Mouse (Mus musculus) thymus, postnatal 25 days (tissue): Measurements from ENCODE around the gene Gm40193.
"Not testable (repeated sequence)": the region's sequence is repeated elsewhere in the genome, so short reads cannot be mapped to it uniquely, and the experiment has no call there.

Source experiments
- DNase-seq: peaks from one replicate; pipeline ENCODE4 v3.0.0; 2022

Gene Gm40193

DNA sequence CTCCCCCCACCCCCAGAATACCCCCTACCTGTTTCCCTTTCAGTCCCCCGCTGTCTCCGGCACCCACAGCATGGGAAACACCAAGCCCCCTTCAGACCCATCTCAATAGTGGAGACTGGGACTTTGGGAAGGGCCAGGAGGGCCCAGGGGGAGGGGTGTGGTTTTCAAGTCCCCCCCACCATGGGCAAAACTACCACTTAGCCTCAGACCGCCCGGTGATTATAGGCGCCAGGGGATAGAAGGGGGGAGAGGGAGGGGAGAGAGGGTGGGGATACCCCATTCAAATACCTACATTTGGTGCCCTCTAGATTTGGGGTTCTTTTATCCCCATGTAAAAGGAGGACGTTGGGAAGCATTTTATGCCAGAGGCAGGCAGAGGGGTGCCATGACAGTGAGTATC is at the start of gene Gm40193:
Gm40193 (minus strand) TSS at position 101 of the 400 bp plus-strand sequence.
- DNase-seq = no peak

DNA sequence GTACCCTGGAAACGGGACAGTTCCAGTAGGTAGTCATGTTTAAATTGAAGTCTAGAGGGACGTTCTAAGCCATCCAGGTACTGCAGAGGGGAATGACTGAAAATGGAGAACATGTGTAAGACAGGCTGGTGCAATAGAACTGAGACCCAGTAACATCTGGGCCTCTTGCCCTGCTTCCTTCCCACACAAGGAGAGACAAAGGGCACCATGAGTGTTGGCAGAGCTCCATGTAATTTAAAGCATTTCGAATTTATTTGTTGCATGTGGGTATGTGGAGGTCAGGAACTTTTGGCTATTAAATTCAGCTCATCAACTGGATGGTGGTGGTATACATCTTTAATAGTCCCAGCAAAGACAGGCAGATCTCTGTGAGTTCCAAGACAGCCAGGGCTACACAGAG is 49.5 kb upstream of the Gm40193 start:
- DNase-seq = no peak

DNA sequence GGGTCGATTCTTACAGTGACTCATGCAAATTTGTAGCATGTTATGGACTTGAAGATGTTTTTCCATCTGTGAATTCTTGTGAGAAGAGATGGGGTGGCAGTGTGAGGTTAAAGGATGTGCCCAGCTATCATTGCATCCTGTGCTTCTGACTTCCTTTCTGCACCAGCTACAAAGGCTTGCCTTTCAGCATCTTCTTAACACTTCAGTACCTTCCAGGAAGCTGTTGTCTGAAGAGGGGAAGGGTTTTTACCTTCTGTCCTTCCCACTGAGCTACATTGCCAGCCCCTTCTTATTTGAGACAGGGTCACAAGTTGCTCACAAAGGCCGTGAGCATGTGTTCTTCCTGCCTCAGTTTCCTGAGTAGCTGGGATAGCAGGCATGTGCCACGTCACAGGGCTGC is 48.2 kb upstream of the Gm40193 start:
- peak; percentile 32 for DNase-seq

DNA sequence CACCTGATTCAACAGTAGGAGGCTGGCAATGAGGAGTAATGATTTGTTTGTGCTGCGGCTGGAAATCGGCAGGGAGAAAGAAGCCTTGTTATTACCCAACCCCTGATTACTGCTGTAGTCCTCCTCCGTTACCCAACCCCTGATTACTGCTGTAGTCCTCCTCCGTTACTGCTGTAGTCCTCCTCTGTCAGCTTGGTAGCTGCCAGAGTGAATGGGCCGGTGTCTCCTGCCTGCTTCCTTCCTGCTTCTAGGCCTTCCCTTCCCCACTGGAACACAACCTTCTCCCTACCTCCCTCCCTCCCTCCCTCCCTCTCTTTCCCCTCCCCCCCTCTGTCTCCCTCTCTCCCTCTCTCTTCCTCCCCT is 47.6 kb upstream of the Gm40193 start:
- no peak for DNase-seq

DNA sequence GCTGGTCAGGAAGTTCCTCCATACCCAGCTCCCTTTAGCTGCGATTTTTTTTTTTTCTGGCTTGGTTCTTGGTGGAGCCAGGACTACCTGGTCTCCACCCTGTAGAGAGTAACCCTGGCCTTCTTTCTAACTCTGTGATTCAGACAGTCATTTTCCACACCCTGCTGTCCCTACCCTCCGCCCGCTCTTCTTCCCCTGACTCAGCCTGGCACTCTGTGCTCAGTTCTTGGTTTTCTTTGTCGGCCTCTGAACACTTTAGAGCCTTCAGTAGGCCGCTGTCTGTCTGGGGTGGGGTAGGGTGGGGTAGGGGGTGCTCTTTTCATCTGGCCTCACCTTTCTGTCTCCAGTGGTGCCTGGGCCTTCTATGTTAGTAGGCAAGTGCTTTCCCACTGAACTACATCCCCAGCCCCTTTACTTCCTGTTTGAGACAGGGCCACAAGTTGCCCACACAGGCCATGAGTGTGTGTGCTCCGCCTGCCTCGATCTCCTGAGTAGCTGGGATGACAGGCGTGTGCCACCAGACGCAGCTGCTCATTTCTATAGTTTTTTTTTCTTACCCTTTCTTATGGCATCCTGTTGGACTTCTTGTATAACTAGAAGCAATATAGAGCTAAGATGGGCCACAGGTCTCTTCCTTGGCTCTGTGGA is 47.1 kb upstream of the Gm40193 start:
- DNase-seq = peak; percentile 30

DNA sequence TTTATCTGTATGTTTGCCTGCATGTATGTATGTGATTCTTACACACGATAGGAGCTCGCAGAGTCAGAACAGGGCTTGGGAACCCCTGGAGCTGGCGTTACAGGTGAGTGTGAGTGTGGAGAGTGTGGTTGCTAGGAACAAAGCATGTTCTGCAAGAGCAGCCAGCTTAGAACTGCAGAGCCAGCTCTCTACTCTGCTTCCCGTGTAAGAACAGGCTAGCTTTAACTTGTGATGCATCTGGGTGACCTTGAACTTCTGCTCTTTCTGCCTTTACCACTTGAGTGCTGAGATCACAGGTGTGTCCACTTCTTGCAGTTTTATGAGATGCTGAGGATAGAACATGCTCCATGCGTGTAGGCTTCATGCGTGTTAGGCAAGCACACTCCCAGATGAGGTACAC is 46.2 kb upstream of the Gm40193 start:
- no peak for DNase-seq

DNA sequence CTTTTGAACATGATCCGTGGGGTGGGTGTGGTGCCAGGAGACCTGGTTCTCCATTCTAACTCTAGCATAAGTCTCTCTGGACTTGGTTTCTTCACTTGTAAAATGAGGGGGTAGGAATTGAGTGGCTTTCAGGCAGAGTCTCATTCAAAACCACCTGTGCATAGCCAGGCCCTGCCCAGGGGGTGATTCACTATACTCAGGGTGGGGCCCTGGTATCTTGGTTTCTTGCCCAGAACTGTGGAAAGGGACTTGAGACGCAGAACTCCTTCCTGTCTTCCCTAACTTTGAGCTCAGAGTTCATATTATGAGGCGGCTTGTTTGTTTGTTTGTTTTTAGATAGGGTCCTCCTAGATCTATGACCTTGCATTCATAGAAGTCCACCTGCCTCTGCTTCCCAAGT is 44.5 kb upstream of the Gm40193 start:
- no peak for DNase-seq

DNA sequence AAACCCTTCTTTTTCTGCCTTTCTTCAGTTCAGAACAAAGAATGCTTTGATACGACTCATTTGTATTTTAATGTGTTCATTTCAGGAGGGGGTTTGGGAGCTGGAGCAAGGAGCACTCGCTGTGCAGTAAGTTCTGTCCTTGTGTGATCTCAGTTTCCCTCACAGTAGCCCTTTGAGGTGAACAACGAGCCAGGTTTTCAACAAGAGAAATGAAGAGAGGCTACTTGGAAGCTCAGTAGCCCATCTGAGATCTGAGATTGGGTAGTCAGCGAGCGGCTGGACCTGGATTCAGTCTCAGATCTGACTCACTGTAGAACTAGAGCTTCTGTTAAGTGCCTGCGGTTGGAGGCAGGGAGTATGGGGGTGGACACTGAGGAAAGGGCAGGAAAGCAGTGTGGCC is 41.1 kb upstream of the Gm40193 start:
- no peak for DNase-seq

DNA sequence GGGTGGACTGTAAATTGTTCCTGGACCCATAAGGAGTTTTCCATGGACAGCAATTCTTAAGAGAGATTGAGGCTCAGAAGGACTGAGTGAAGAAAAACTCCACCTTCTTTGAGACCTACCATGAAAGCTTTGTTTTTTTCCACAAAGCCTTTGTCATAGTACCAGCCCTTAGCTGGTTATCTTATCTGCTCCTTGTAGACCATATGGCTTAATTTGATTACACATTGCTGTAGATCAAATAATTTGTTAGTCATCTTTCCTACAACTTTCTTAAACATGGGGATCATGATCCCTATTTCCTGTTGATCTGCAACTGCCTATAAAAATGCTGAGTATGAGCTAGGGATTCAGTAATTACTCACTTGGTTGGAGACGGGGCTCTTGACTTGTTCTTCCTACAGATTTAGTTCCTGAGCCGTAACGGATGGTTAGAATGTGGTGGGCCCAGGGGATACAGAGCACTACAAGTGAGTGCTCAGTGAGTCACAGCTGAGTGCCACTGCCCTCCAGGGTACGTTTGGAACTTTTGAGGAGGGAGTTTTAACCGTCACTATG is 39.7 kb upstream of the Gm40193 start:
- DNase-seq = no peak

DNA sequence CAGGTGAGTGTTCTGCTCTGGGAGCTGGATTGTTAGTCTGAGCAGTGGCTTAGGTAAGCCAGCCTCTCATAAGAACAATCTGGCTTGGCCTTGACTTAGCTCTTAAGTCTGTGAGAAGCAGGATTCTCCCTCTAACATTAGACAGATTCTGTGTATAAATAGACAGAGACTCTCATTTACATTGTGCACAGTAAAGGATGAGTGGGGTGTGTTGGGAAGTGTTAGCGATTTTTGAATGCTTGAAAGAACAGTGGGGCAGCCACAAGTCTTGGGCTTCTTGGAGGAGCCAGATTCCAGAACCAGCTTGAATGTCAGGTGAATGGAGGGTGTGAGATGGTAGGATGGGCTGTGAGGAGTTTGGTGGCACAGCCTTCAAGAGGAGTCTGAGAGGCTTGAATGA is 38.9 kb upstream of the Gm40193 start:
- DNase-seq = no peak

DNA sequence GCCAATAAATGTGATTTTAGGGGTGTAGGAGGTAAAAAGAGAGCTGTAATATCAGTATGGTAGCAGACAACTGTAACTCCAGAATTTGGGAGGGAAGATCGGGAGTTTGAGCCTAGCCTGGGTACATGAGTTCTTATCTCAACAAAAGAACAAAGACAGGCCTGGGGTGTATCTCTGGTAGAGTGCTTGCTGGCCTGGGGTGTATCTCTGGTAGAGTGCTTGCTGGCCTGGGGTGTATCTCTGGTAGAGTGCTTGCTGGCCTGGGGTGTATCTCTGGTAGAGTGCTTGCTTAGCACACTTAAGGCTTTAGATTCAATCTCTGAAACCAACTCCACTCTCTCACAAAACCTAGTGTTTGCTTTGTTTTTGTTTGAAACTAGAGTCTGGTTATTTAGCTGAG is 37.9 kb upstream of the Gm40193 start:
- DNase-seq = not testable (repeated sequence)

DNA sequence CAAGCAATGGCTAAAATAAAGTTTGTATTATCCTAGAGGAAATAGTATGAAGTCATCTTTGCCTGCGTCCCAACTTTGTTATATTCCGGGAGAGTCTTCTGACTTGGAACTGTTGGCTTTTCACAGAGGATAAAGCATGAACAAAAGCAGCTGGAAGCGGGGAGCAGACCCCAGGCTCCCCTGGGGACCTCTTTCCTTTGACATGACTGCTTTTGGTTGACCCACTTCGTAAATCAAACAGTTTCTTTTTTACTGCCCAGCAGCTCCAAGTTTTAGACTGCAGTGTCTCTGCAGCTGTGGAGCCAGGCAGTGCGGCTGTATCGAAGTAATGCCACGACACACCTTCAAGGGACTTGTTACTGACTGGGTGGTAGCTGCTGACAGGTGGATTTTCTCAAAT is 33.8 kb upstream of the Gm40193 start:
- DNase-seq = no peak

DNA sequence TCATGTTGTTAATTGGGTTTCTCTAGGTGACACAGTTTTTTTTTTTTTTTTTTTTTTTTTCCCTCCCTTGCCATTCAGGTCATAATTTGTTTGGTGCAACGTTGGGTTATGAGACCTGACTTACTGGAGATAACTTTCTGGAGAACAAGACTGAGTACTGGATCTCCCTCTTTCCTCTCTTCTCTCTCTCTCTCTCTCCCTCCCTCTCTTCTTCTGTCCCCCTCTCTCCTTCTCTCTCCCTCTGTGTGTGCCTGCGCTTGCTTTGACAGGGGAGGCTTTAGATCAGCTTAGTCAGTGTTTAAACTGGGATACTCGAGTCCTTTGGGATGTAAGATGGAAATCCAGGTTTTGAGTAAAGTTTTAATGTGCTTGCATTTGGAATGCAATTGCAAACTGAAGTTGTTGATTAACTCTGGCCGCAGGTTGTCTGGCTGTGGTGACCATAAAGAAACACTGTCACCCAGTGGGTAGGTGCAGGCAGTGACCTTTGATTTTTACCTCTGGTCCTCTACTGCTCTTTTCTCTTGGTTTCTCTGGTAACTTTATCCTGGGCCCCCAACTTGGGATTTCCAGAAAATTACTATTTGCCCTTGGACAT is 31.6 kb upstream of the Gm40193 start:
- DNase-seq = no peak

DNA sequence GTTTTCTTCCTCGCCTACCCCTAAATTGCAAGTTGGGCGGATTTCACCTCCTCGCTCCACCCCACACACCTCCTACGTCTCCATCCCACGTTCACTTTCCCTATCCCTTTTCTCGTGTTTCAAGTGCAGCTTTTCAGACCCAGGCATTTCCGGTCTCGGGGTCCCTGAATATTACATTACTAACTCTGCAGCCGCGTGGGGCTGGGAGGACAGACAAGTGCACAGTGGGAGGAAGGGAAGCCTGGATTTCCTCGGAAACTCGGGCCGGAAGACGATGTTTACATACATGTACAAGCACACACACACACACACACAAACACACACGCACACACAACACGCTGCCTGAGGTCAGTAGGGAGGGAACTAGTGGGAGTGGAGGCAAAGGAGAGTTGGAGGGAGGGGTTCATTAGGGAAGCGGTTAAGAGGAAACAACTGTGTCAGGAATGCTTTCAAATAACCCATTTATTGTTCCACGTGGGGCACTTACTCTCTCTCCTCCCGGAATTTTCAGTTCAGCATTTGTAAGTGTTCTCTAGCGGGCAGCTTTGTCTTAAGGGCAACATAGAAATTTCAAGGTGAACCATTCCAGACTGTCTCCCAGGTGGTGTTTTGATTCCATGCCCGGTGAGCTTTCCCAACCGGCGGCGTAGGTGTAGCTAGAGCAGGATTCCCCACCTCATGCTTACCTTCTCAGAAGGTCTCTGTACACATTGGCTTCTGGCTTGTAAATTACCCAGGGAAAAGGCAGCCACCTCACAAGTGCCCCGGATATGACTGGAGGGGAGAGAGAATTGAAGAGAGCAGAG is 30.9 kb upstream of the Gm40193 start:
- DNase-seq = peak; percentile 54

DNA sequence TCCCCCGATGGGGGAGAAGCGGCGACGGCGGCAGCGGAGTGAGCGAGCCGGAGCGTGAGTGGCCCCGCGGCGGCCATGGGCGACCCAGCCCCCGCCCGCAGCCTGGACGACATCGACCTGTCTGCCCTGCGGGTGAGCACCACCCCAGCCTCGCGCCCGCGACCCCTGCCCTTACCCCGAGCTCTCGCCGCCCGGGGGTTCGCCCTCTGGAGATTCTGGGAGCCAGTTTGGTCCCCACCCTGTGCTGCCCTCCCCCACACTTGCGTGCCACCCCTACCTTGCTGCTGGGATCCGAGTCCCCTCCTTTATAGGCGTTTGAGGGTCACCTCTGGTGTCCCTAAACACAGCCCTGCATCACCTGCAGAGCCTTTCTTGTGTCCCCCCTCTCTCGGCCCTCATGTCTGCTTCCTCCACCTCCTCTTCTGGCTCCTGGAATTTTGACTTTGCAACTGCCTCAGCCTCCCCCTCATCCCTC is 30.3 kb upstream of the Gm40193 start:
- no peak for DNase-seq

DNA sequence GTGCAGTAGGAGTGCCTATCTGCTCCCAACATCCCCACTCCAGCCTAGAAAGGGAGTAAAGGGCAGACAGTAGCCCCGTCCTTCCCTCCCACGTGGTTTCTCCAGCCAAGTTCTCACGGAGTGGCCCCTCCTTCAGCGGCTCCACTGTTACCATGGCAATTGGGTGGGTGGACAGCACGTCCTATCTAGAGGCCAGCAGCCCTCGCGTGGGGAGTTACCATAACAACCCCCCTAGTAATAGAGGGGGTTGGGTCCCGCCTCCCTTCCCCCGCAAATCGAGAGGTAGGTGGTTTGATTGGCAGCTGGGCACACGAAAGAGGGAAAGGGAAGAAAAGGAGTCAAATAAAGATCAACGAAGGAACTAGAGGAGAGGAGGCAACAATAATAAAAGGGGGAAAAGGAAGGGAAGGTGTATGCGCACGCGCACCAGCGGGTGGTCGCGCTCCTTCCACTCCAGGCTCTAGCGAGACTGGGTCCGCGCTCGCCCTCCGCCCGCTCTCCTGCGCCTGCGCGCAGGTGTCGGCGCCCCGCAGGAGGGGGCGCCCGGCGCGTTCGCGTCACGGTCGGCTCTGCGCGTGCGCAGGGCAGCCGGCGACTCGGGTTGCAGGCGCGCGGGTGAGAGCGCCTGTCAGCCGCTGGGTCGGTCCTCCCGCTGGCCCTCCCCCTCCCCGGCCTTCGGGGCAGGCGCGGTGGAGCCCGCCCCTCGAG is 29.7 kb upstream of the Gm40193 start, which contains the start of gene Mink1:
Mink1 (plus strand) TSS at position 595 of the 708 bp plus-strand sequence.
- DNase-seq = peak; percentile 92

DNA sequence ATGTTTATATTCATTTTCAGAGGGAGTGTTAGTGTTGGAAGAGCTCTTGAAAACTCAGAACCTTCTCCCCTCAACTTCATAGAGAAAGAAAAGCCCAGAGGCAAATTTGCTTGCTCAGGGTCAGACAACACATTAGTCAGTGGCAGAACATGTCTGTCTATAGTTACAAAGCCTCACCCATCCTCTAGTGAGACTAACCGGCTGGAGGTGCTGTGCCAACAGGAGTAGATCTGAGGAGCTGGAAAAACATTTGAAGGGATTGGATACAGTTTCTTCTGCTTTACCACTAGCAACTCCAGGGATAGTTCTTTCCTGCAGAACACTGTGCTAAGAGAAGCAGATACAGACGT is 29.2 kb upstream of the Gm40193 start:
- no peak for DNase-seq

DNA sequence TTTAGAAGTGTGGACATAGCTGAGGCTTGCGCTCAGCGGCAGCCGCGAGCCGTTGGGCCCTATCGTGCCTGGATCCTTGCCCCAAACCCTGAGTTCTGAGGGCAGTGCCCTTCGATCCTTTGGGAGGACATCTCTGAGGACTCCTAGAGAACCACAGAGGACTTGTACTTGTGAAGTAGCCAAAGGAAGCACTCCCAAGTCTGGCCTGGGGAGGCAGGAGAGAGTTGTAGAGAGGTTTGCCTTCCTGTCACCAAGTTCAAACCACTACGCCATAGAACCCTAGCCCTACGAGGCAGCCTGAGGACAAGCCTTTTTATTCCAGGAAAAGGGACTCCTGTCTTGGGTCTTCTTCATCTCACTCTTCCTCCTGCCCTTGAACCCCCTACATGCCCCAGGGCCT is 24.8 kb upstream of the Gm40193 start:
- DNase-seq = no peak

DNA sequence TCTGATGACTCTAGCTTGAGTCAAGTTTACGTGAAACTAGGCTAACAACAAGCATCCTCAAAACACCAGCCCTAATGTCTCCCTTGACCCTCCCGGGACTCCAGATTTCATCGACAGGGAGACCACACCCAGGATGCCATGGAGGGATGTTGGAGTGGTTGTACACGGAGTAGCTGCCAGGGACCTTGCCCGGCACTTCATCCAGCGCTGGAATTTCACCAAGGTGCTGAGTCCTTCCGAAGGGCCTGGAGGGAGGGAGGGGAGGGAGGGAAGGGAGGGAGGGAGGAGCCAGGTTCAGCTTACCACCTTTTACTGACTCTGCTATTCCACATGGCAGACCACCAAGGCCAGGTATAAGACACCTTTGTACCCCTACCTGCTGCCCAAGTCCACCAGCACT is 21.2 kb upstream of the Gm40193 start:
- DNase-seq = no peak

DNA sequence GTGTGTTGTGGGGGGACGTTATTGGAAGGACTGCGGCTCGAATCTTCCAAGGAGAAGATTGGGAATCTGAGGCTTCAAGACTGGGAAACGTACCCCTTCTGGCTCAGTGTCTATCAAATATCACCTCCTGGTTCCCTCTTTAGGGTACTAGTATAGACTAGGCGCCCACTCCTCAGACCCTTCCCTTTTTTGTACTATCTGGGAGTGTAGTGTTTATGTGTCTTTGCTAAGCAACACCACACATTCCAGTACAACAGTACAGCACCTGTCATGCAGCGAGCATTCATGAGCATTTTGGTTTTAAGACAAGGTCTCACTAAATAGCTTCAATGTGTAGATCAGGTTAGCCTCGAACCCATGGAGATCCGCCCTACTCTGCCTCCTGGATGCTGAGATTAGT is 18.8 kb upstream of the Gm40193 start:
- DNase-seq = no peak

DNA sequence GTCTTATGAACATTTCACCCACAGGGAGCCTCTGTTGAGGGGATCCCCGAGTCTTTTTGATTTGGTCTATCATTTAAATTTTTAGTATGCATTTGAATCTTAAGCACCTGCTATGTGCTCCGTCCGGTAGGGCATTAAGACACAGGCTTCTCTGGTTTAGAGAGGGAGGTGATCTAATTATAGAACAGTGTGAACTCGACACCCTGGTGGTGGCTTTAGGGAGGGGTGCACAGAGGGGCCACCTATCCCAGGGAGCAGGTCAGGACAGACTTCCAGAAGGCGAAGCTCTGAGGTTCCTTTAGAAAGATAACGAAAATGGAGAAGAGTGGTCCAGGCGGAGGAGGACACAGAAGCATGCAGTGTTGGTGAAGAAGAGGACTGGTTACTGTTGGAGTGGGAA is 11.8 kb upstream of the Gm40193 start:
- no peak for DNase-seq

DNA sequence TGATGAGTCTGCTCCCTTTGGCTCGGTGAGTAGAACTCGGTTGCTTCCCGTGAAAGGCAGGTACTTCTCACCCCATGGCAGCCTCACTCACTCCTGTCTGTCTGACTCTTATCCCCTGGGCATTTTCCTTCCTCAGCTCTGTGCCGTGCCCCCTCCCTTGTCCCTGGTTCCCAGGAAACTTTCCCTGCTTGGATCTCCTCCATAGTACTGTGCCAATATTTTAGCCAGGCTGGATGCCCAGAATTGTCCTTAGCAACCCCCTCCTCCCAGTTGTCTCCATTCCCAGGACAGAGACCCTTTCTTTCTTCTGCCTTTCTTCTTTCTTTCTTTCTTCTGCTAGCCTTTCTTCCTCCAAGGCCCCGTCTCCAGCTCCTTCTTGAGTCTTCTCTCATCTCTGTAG is 8.7 kb upstream of the Gm40193 start:
- DNase-seq = no peak

DNA sequence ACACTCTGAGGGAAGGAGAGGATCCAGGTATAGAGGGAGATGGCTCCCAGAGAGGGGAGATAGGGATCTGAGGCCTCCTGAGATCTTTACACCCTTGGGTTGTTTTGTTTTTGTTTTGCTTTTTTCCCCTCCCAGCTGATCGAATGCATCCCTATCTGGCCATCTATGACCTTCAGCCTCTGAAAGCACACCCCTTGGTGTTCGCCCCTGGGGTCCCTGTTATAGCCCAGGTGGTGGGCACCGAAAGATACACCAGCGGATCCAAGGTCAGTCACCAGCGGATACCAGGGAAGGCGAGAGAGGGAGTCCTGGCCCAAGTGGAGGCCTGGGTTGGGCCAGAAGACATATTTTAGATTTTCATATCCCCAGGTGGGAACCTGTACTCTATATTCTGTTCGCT is 8.2 kb upstream of the Gm40193 start:
- DNase-seq = no peak
